Mouse (Mus musculus) kidney, postnatal 10 days (tissue): ENCODE results near the gene Celsr1.
A peak's percentile ranks its signal among the peaks of the same experiment; 100 is the strongest.
"Not testable (repeated sequence)": the region's sequence is repeated elsewhere in the genome, so short reads cannot be mapped to it uniquely, and the experiment has no call there.

Experiments
- DNase-seq: peaks from one replicate; pipeline ENCODE4 v3.0.0; 2021; ENCODE audit warnings: mixed read lengths

The Celsr1 gene

GRCm38 (mm10) chr15:85885606-85886005 is 148.0 kb downstream of the Celsr1 start:
- DNase-seq = no peak

- no peak for DNase-seq
Measured at GRCm38 (mm10) chr15:85879498-85879895, 154.1 kb downstream of the Celsr1 start.

DNA sequence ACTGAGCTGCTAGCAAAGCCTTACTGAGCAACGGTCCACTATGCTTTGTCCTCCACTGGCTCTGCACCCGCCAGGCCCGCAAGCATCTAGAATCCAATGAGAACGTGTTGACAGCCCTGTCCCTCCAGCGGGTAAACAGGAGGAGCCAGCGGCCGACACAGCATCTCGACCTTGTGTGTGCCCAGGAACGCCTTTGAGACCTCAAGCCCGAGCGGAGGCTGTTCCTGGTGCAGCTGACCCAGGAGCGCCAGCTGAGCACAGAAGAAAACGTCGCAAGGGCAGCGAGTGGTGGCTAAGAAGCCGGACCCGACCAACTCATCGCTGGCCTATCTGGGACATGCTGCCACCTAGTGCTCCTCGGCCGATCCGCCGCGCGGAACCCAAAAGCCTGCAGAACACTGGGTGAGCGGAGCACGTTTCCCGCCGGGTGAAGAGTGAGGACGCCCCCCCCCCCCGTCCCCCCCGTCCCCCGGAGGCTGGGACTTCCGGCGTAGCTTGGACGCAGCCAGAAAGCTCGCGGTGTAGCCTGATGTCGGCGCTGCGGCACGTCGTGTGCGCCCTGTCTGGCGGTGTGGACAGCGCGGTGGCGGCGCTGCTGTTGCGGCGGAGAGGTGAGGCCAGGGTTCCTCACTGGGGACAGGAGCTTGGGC is 154.6 kb downstream of the Celsr1 start, which contains the start of gene Trmu:
Trmu (plus strand) TSS at position 465 of the 650 bp plus-strand sequence.
- DNase-seq = peak; percentile 94

GRCm38 (mm10) chr15:85877336-85877735 is 156.2 kb downstream of the Celsr1 start:
- DNase-seq = peak; percentile 41

- peak; percentile 84 for DNase-seq
Measured at GRCm38 (mm10) chr15:85867696-85868095, 165.9 kb downstream of the Celsr1 start.

- not testable (repeated sequence) for DNase-seq
Measured at GRCm38 (mm10) chr15:85865913-85866312, 167.7 kb downstream of the Celsr1 start.

DNA sequence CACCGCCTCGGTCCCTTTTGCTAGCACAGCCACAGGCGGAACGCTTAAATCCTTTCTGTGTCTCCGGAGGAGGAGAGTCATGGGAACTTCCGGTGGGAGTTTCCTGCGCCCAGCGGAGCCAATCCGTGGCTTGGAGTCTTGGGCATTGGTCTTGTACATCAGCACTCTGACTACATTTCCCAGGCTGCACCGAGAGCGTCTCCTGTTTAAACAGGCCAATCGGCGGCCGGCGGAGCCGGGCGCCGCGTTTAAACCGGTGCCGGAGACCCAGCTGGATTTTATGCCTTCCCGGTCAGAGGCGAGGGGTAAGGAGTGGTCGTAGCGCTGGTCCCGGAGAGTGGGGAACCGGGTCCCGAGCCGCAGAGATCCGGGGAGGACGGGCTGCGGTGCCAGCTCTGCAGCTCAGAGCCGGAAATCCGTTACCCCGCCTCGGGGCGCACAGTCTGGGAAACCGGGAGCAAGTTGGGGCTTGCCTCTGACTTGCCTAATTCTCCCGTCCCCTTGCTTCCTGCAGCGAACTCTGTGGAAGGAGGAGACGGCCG is 174.0 kb downstream of the Celsr1 start, which contains the start of gene Gtse1:
Gtse1 (plus strand) TSS at position 256 of the 542 bp plus-strand sequence.
- DNase-seq = peak; percentile 96

- peak; percentile 38 for DNase-seq
Measured at GRCm38 (mm10) chr15:85858980-85859489, 174.5 kb downstream of the Celsr1 start.

- no peak for DNase-seq
Measured at GRCm38 (mm10) chr15:85851656-85852392, 181.8 kb downstream of the Celsr1 start.
